Mouse (Mus musculus) kidney, postnatal 10 days (tissue): Measurements from ENCODE around the gene Dlgap3.

Experiments used
- DNase-seq: peaks from one replicate; pipeline ENCODE4 v3.0.0; 2021; ENCODE audit warnings: mixed read lengths

The Dlgap3 gene

DNA sequence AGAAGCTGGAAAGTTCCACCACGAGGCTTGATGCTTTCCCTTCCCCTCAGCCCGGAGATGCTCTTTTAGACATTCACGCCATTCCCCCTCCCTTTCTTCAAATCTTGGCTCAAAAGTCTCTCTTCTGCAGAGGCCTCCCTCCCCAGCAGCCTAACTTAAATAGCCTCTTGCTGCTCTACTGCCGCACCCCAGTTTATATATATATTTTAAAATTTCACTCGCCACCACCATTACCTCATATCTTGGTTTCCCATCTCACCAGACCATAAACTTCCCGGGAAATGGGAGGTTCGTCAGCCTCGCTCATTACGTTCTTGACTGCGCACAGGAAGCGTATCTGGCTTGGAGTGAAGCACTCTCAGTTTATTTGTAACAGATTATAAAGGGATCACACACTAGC, 9.0 kb downstream of the Dlgap3 start:
- DNase-seq: no peak

DNA sequence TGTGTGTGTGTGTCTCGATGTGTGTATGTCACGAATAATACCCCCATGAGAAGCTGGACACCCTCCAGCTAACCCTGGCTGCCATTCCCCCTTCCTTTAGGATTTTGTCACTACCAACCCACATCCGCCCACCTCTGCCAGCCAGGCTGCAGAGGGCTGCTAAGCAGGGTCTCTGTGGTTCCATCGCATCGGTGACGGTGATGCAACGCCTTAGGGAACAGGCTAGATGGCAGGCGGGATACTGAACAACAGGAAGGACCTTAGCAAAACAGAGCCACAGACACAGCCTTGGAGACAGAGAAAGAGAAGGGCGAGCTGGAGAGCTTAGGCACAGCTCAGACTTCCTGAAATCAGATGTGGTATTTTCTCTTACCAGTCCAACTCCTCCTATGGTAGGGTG, 9.7 kb downstream of the Dlgap3 start:
- DNase-seq: no peak

DNA sequence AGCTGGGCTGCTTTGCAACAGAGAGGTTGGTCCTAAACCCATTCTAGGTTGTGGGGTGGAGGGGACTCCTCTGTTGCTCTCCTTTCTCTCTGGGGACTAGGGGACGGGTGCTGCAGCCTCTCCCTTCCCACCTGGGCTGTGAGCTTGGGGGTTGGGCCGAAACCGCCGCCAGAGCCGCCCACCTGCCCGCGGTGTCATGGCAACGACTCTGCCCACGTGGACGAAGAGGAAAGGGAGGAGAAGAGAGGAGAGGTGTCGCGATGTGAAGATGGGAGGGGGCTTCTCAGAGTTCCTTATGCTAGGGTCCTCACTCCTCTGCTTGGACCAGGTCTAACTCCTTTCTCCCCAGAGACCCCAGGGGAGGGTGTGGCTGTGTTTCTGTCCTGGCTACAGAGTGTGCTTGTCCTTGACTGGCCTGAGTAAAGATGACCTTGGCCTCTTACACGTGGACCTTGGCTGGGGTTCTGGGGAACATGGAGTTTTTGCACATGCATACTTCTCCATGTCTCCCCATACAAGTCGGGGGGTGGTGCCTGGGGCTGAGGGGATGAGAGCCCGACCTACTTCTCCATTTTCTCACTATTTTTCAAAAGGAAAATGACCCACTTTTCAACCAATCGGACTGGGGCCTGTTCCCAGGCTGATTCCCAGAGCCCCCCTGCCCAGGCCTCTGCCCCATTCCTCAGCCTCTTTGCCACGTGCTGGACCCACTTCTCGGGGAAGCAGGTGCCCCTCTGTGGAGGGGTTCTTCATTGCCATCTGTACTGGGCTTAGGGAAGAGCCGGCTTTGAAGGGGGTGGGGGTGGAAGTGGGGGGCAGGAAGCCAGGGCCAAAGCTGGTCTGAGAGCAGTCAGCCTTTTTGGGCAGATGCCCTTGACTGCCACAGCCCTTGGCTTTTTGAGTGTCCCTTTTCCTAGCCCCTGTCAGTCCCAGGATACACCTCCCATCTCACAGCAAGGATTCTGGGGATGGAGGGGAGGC, 10.8 kb downstream of the Dlgap3 start:
- no peak for DNase-seq

GRCm38 (mm10) chr4:127180450-127180840, 11.4 kb downstream of the Dlgap3 start:
- DNase-seq: no peak

- no peak for DNase-seq
Measured at GRCm38 (mm10) chr4:127181010-127181409, 12.0 kb downstream of the Dlgap3 start.

DNA sequence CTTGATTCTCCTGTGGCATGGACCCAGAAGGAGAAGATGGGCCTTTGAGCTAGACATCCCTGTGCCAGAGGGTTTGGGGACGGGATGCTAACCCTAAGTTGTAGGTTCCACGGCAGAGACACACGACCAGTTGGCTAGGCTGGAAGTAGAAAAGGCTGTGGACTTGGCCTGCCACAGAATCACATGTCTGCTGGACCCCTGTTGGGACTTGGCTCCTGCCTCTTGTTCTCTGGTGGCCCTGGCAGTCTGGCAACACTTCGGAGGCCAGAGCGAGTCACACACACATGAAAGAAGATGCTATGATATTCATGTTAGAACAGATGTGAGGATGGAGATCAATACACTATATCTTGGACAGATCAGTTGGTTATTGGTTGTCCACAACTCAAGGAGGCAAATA, 14.9 kb downstream of the Dlgap3 start:
- no peak for DNase-seq

DNA sequence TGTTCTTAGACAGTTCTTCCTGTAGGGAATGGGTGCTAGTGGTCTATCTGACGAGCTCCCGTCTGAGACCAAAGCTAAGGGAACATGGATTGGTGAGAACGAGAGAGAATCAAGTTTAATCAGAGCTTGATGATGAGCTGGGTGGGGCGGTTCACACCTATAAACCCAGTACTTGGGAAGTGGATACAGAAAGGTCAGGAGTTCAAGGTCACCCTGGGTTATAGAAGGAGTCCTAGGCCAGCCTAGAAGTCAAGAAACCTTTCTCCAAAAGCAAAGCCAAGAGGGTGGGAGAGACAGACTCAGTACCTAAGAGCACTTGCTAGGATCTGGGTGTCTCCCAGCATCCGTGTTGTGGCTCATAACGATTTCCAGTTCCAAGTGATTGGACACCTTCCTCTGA, 21.9 kb downstream of the Dlgap3 start:
- DNase-seq: no peak

- DNase-seq: no peak
Measured at GRCm38 (mm10) chr4:127192704-127193103, 23.7 kb downstream of the Dlgap3 start.

DNA sequence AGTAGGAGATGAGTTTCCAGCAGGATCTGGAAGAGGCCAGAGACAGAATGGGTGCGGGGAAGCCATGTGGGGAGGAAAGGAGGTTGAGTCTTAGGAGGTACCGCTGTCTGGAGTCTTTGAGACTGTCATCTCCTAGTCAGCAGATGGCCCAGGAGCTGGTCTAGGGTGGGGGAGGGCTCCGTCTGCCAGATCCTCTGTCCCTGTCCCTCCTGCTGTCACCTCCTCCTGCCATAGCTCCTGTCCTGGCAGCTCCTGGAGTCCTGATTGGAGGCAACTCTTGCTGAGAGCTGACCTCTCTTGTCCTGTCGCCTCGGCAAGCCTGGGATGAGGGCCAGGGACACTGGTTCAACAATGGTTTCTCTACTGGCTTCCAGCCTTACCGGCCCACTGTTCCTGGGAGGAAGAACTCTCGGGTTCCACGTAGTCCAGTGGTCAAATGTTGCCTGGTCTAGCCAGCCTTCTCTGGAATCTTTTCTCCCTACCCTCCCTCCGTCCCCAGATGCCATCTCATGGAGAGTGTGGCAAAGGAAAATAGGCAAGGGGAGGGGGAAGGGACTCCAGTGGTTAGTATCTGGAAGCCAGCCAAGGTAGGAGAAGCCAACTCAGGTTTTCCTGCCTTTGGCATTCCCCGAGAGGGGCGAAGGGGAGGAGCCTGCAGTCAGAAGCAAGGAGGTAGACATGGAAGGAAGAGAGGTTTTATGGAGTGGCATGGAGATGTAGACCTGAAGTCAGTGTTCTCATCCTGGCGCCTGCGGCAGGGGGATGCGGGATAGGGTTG, 24.6 kb downstream of the Dlgap3 start:
- no peak for DNase-seq

DNA sequence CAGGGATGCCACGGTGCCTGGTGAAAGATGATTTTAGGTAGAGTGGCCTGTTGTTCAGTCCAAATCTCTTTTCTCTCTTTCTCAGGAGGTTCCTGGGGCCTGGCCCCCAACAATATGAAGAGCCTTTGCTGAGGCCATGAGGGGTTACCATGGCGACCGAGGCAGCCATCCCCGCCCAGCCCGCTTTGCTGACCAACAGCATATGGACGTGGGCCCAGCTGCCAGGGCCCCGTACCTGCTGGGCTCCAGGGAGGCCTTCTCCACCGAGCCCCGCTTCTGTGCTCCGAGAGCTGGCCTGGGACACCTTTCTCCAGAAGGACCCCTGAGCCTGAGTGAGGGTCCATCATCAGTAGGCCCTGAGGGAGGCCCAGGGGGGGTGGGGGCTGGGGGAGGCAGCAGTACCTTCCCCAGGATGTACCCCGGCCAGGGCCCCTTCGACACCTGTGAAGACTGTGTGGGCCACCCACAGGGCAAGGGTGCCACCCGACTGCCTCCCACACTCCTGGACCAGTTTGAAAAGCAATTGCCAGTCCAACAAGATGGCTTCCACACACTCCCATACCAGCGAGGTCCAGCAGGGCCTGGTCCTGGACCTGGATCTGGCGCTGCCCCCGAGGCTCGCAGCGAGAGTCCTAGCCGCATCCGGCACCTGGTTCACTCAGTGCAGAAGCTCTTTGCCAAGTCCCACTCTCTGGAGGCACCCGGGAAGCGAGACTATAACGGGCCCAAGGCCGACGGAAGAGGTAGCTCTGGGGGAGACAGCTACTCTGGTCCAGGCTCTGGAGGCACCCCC, 25.7 kb downstream of the Dlgap3 start:
- DNase-seq: no peak

DNA sequence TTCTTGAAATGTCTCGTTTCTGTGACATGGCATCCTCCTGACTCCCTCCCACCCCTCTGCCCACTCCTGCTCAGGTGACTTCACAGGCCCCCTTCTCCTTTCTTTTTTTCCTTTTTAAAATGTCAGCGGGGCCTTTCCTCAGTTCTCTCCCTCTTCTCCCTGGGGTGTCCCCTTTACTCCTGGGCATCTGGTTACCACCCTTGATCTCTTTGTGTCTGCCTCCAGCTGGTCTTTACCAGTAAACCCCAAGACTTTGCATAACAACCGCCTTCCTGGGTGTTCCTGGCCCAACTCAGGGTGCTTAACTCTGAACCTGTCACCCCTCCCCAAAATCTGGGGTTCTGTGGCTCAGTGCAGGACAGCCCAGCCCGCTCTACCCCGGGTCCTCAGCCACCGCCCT, 29.6 kb downstream of the Dlgap3 start:
- DNase-seq: no peak

DNA sequence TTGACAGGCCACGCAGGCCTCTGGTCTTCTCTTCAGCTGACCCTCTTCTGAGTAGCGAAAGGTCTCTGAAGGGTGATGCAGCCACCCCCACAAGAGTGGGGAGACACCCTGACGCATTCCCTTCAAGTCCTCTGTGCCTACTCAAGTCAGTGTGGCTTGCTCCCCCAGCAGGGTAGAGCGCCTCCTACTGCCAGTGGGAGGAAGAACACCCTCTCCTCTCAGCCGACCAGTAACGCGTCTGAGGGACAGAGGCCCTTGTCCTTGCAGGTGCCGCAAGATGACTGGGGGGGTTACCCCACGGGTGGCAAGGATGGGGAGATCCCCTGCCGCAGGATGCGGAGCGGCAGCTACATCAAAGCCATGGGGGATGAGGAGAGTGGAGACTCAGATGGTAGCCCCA, 30.4 kb downstream of the Dlgap3 start:
- DNase-seq: no peak

GRCm38 (mm10) chr4:127200164-127200722, 31.2 kb downstream of the Dlgap3 start:
- DNase-seq: no peak

DNA sequence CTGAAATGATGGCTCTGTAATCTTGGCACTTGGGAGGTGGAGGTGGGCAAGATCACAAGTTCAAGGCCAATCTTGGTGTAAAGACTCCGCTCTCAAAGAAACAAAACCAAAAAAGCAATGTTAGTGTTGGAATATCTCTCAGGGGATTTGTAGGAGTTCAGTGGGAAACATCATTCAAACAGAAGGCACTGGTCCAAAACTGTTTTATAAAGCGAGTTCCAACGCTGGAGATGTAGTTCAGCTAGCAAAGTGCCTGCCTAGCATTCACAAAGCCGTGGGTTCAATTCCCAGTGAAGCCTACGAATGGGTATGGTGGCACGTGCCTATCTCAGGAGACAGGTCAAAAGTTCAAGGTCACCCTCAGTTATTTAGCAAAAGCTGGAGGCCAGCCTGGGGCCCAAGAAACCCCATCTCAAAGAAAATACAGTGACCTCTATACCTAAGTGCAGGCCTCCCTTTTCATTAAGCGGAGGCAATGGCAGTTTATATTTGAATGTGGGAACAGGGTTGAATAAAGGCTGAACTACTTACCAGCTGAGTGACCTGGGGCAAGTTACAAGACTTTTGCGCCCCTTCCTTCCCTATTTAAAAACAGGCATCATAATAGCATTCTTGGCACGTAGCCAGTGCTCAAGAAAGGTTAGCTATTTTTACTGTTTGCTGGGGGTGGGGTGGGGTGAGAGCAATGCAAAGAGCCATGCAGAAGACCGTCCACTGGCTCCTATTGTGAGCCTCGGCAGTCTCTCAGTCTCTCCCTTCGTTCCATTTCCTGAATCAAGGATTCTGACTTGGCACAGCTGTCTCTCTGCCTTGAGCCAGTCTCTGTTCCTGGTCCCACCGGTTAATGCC, 32.0 kb downstream of the Dlgap3 start:
- no peak for DNase-seq

- no peak for DNase-seq
Measured at GRCm38 (mm10) chr4:127203081-127203480, 34.1 kb downstream of the Dlgap3 start.

DNA sequence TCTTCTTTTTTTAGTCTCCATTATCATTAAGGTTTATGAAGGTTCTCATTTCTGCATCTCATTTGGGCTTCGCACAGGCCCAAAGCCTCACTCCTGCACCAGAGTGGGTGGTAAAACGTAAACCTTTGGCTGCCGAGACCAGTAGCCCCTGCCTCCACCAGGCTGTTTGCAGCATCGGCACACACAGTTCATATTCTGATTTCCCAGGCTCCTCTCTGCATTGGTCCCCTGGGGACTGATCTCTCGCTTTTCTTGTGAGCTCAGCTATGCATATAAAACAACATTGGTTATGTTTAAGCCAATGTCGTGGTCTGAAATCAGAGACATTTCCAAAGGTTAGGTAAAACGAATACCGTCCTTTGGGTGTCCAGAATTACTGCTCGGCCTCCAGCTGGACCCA, 42.3 kb downstream of the Dlgap3 start:
- DNase-seq: no peak

- DNase-seq: no peak
Measured at GRCm38 (mm10) chr4:127214510-127214909, 45.5 kb downstream of the Dlgap3 start.

- no peak for DNase-seq
Measured at GRCm38 (mm10) chr4:127215103-127215502, 46.1 kb downstream of the Dlgap3 start.

DNA sequence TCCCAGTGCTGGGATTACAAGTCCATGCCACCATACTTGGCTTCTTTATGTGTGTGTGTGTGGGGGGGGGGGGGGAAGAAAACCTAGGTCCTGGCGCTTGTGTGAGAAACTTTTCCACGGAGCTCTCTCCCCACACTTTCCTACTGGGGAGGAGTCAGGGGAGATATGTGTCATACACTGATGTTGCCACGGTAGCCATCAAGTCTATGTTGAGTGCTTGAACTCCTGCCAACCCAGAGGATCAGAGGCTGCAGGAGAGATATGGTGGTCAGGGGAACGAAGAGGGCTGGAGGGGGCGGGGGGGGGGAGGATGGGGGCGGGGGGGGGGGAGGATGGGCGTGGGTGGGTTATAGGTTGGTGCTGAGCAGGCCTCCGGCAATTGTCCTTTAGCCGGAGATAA, 46.8 kb downstream of the Dlgap3 start:
- no peak for DNase-seq

- no peak for DNase-seq
Measured at GRCm38 (mm10) chr4:127216251-127216651, 47.2 kb downstream of the Dlgap3 start.

GRCm38 (mm10) chr4:127217048-127217447, 48.0 kb downstream of the Dlgap3 start:
- no peak for DNase-seq

DNA sequence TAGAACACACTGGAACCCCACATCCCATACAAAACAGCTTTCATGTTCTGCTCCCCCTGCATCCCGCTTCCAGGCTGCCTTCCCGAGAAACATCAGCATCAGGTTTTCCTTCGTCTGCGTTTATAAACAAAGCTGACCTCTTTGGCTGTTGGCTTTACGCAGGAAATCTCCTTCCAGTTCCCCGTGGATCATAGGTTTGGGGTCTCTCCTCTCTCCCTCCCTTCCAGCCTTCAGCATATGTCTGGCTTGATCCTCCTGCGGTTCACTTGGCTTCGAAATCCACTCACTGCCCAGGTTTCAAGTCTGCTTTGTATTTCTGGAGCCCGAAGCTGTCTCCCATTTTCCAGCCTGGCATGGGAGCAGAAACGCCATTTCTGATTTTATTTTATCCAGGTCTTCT, 54.3 kb downstream of the Dlgap3 start:
- no peak for DNase-seq
